Mouse (Mus musculus) T-cell, adult 2 months (primary cell): ENCODE results near the gene Gsta4.
"Not testable (repeated sequence)": the region's sequence is repeated elsewhere in the genome, so short reads cannot be mapped to it uniquely, and the experiment has no call there.

ENCODE experiments used
- DNase-seq: peaks from one replicate; pipeline ENCODE4 v3.0.0; 2022; ENCODE audit warnings: low spot score

Gsta4 gene

GRCm38 (mm10) chr9:78182474-78182873 is at the start of gene Gsta4:
Gene Gsta4, plus strand, starts transcription at chr9:78182774.
- DNase-seq = not testable (repeated sequence)

GRCm38 (mm10) chr9:78135658-78136057 is 46.9 kb upstream of the Gsta4 start:
- DNase-seq = no peak

- DNase-seq = no peak
These were observed 44.4 kb upstream of the Gsta4 start for GRCm38 (mm10) chr9:78138044-78138676.

- DNase-seq = no peak
These were observed 43.1 kb upstream of the Gsta4 start for GRCm38 (mm10) chr9:78139463-78139862.

- no peak for DNase-seq
These were observed 36.5 kb upstream of the Gsta4 start for GRCm38 (mm10) chr9:78146099-78146498.

GRCm38 (mm10) chr9:78146627-78147026 is 35.9 kb upstream of the Gsta4 start:
- no peak for DNase-seq

GRCm38 (mm10) chr9:78148149-78148548 is 34.4 kb upstream of the Gsta4 start:
- no peak for DNase-seq

- not testable (repeated sequence) for DNase-seq
These were observed 32.8 kb upstream of the Gsta4 start for GRCm38 (mm10) chr9:78149770-78150169.

GRCm38 (mm10) chr9:78154211-78154977 is 28.2 kb upstream of the Gsta4 start:
- DNase-seq = no peak

- no peak for DNase-seq
These were observed 25.4 kb upstream of the Gsta4 start for GRCm38 (mm10) chr9:78157221-78157620.

- no peak for DNase-seq
These were observed 19.3 kb upstream of the Gsta4 start for GRCm38 (mm10) chr9:78163291-78163690.

GRCm38 (mm10) chr9:78164741-78165140 is 17.8 kb upstream of the Gsta4 start:
- no peak for DNase-seq

- no peak for DNase-seq
These were observed 17.1 kb upstream of the Gsta4 start for GRCm38 (mm10) chr9:78165454-78165853.

- DNase-seq = no peak
These were observed 15.7 kb upstream of the Gsta4 start for GRCm38 (mm10) chr9:78166694-78167452.

- DNase-seq = no peak
These were observed 15.1 kb upstream of the Gsta4 start for GRCm38 (mm10) chr9:78167453-78167969.

GRCm38 (mm10) chr9:78168864-78169263 is 13.7 kb upstream of the Gsta4 start:
- no peak for DNase-seq

GRCm38 (mm10) chr9:78174016-78174415 is 8.6 kb upstream of the Gsta4 start:
- no peak for DNase-seq

- not testable (repeated sequence) for DNase-seq
These were observed 7.7 kb upstream of the Gsta4 start for GRCm38 (mm10) chr9:78174925-78175276.

- peak; percentile 90 for DNase-seq
These were observed 7.0 kb upstream of the Gsta4 start for GRCm38 (mm10) chr9:78175277-78176200.

GRCm38 (mm10) chr9:78176201-78176727 is 6.3 kb upstream of the Gsta4 start:
- peak; percentile 46 for DNase-seq

GRCm38 (mm10) chr9:78176831-78177230 is 5.7 kb upstream of the Gsta4 start:
- peak; percentile 61 for DNase-seq
